Comparison of ENCODE assay signal across 8 mouse cellular contexts in the genomic region with DNA sequence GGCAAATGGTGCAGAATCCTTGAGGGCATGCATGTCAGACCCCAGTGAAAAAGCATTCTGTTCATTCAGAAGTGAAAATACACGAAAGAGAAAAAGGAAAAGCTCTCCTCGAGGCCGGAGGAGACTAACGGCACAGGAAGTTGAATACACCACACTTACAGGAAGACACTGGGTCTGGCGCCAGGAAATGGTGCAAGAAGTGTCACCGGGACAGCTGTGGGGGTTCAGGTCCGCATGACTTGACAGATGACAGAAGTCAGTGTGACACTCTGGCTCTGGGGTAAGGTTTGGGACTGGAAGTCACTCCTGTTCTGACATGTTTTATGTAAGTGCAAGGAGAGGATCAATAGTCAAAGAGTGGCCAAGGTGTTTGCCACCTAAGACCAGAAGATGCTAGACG. TPM values are rescaled to one million over a fixed set of nuclear protein-coding genes. Genes with fewer than 3 reads are reported as not detected.
DNase-seq lines count a peak whose midpoint lies in the region; ATAC-seq lines count a peak whose summit lies in the region.
"Had no signal": no experiment of that assay in that cellular context is flagged by ENCODE, and none has a peak within 500 bp of the region (broad histone marks: within the 10 kb centered on the region; RNA-seq: fewer than 3 reads in every experiment).

No protein-coding gene starts in this region.

- H3K36me3 ChIP-seq in hindbrain, embryonic 14.5 days (replicated peaks; ENCODE audit: control insufficient read depth, insufficient read depth) = no peaks in the 10 kb centered on the region
- H3K36me3 ChIP-seq: midbrain, embryonic 15.5 days had no signal

- 83% methylated on average over 8 of the region's 8 CpGs for WGBS in hindbrain, embryonic 14.5 days

- H3K27ac ChIP-seq in hindbrain, embryonic 14.5 days = no peak overlapping the region
- H3K27ac ChIP-seq: midbrain, embryonic 15.5 days had no signal

- H3K9ac ChIP-seq in hindbrain, embryonic 14.5 days = no peak overlapping the region
- H3K9ac ChIP-seq: midbrain, embryonic 15.5 days had no signal

- H3K4me2 ChIP-seq in hindbrain, embryonic 14.5 days (replicated peaks) = no peak overlapping the region
- H3K4me2 ChIP-seq: midbrain, embryonic 15.5 days had no signal

- no peaks in the 10 kb centered on the region for H3K4me1 ChIP-seq in hindbrain, embryonic 14.5 days (replicated peaks; ENCODE audit: control insufficient read depth, insufficient read depth, low read length)
- H3K4me1 ChIP-seq: midbrain, embryonic 15.5 days had no signal

- H3K4me3 ChIP-seq in hindbrain, embryonic 14.5 days (replicated peaks; ENCODE audit: low read length) = no peak overlapping the region
- H3K4me3 ChIP-seq: midbrain, embryonic 15.5 days had no signal

- H3K27me3 ChIP-seq in hindbrain, embryonic 14.5 days (ENCODE audit: control insufficient read depth, insufficient read depth, low read length) = no peaks in the 10 kb centered on the region
- H3K27me3 ChIP-seq: midbrain, embryonic 15.5 days had no signal

- DNase-seq in testis, postnatal 10 days (ENCODE audit: low spot score) = peak; percentile 46
- no peak for DNase-seq in testis, postnatal 14 days (ENCODE audit: low spot score)
- DNase-seq in lung, postnatal 14 days = peak; percentile 66
- no peak for DNase-seq in right cerebral cortex, adult 18-20 months
- DNase-seq in hindbrain, embryonic 14.5 days (ENCODE audit: low spot score) = no peak

- H3K9me3 ChIP-seq in hindbrain, embryonic 14.5 days (ENCODE audit: control insufficient read depth, low read length) = no peaks in the 10 kb centered on the region
- H3K9me3 ChIP-seq: midbrain, embryonic 15.5 days had no signal

- peak; percentile 93 for ATAC-seq in inflammation-experienced regulatory T-cells, adult 6 months
- ATAC-seq in erythroblast, adult 5-6 weeks (replicated peaks; ENCODE audit: low FRiP score, poor library complexity, severe bottlenecking) = no peak
- no peak for ATAC-seq in hindbrain, embryonic 14.5 days (ENCODE audit: low FRiP score)
- ATAC-seq: midbrain, embryonic 15.5 days had no signal

RNA-seq across cellular contexts. Expression of a gene that starts 11.6 kb away (rescaled TPM):
- polyA plus RNA-seq in inflammation-experienced regulatory T-cells, adult 6 months (2017; shearing (Covaris generic)) = 1 to 10 TPM in 1 of 3 experiments, under 1 TPM in 1, not detected in 1; 0.91 to 3.4 TPM
- not detected in 2 replicates for total RNA-seq in erythroblast, adult 5-6 weeks (2015; ENCODE audit: low replicate concordance)
- total RNA-seq in erythroblast, adult 5-6 weeks (2017; ENCODE audit: low replicate concordance) = not detected in 2 replicates
- polyA plus RNA-seq in hindbrain, embryonic 14.5 days (2014; fragmentation: Nextera tagmentation; extraction: Ambion mirVana) = 1.2 and 2.8 TPM in 2 replicates

RNA-seq across cellular contexts. Expression of a gene that starts 11.9 kb away (rescaled TPM):
- 1 to 10 TPM in 2 of 3 experiments, under 1 TPM in 1; 0.77 to 4.3 (median 3.2) TPM for polyA plus RNA-seq in inflammation-experienced regulatory T-cells, adult 6 months (2017; shearing (Covaris generic))
- total RNA-seq in erythroblast, adult 5-6 weeks (2015; ENCODE audit: low replicate concordance) = 2.9 TPM in 1 of 2 replicates, not detected in the other
- total RNA-seq in erythroblast, adult 5-6 weeks (2017; ENCODE audit: low replicate concordance) = 0.94 TPM in 1 of 2 replicates, not detected in the other
- polyA plus RNA-seq in hindbrain, embryonic 14.5 days (2014; fragmentation: Nextera tagmentation; extraction: Ambion mirVana) = 5.2 and 6.2 TPM in 2 replicates

RNA-seq across cellular contexts. Expression of a gene that starts 23.6 kb away (rescaled TPM):
- 1 to 10 TPM; 1.9 to 3.4 (median 2.1) TPM for polyA plus RNA-seq in inflammation-experienced regulatory T-cells, adult 6 months (2017; shearing (Covaris generic))
- 0.42 and 2.7 TPM in 2 replicates for total RNA-seq in erythroblast, adult 5-6 weeks (2015; ENCODE audit: low replicate concordance)
- total RNA-seq in erythroblast, adult 5-6 weeks (2017; ENCODE audit: low replicate concordance) = 0.42 TPM in 1 of 2 replicates, not detected in the other
- polyA plus RNA-seq in hindbrain, embryonic 14.5 days (2014; fragmentation: Nextera tagmentation; extraction: Ambion mirVana) = 5.2 and 5.3 TPM in 2 replicates

Comparison
In these comparisons a context has a peak if more than half of its experiments do, and no peak if none do; other contexts are left out.
1. DNase-seq: peak in testis, postnatal 10 days (single experiment) and lung, postnatal 14 days (single experiment); none in testis, postnatal 14 days (single experiment), right cerebral cortex, adult 18-20 months (single experiment) and hindbrain, embryonic 14.5 days (single experiment).